Mouse (Mus musculus) bone marrow macrophage, adult 2 months (primary cell): ENCODE results near the gene Qrich2.

Source experiments
- CTCF ChIP-seq: IDR thresholded peaks from 2 replicates; pipeline ENCODE4 v1.5.1; 2012; ENCODE audit warnings: low read depth, mild to moderate bottlenecking, low read length, moderate library complexity
- POLR2A ChIP-seq: IDR thresholded peaks from 2 replicates; pipeline ENCODE4 v1.6.1; 2012; ENCODE audit warnings: mild to moderate bottlenecking, low read depth, low read length, borderline replicate concordance

- TF ChIP-seq CTCF (no peak), POLR2A (no peak)
These were observed 47.5 kb upstream of the Qrich2 start for GRCm38 (mm10) chr11:116513531-116514038.
